8 mouse cellular contexts compared by ENCODE assay signal in genomic region chr7:110237451-110237836, GRCm38 (mm10). TPM values are rescaled to one million over a fixed set of nuclear protein-coding genes. Genes with fewer than 3 reads are reported as not detected.
A peak's percentile ranks its signal among the peaks of the same experiment; 100 is the strongest.
DNase-seq lines count a peak whose midpoint lies in the region; ATAC-seq and TF ChIP-seq lines count a peak whose summit lies in the region.

No protein-coding gene starts in this region.

- ATAC-seq in Patski, result peak; percentile 58
- ATAC-seq in heart, postnatal 0 days (ENCODE audit: insufficient read depth, low read depth), result 0 out of 2 replicates have a peak, but pooled peaks have one; percentile 30
- no peak for ATAC-seq in erythroblast, adult 5-6 weeks (replicated peaks; ENCODE audit: low FRiP score, poor library complexity, severe bottlenecking)

- in situ Hi-C loops in Patski (cut with MboI; ENCODE audit: low pct_unique_long_range_greater_than_20kb), result no loop called here

- H3K27me3 ChIP-seq in Patski, result no peaks in the 10 kb centered on the region
- no peaks in the 10 kb centered on the region for H3K27me3 ChIP-seq in heart, postnatal 0 days (ENCODE audit: control insufficient read depth, insufficient read depth, low read length)
- H3K27me3 ChIP-seq in myocyte (ENCODE audit: control insufficient read depth, insufficient read depth, insufficient read length), result no peaks in the 10 kb centered on the region

- H3K79me2 ChIP-seq in myocyte (ENCODE audit: control insufficient read depth, insufficient read depth), result peaks cover 36% of the 10 kb centered on the region

- no peak for TF ChIP-seq EP300 in heart, postnatal 0 days (IDR thresholded peaks at IDR 0.05; ENCODE audit: low read depth)

- TF ChIP-seq CTCF in Patski (IDR thresholded peaks at IDR 0.05), result no peak
- TF ChIP-seq CTCF in heart, postnatal 0 days (IDR thresholded peaks at IDR 0.05; ENCODE audit: low read depth), result no peak

- H3K27ac ChIP-seq in heart, postnatal 0 days (ENCODE audit: low read depth), result peak overlapping the region; percentile 83

- no peaks in the 10 kb centered on the region for H3K9me3 ChIP-seq in heart, postnatal 0 days (replicated peaks; ENCODE audit: control insufficient read depth, low read length)

- no peak overlapping the region for H3ac ChIP-seq in myocyte (ENCODE audit: control insufficient read depth, insufficient read length)

- no peak for TF ChIP-seq POLR2A in myocyte (IDR thresholded peaks at IDR 0.05; ENCODE audit: insufficient read length, low read depth)

- WGBS in heart, postnatal 0 days, result 35% methylated on average over 3 of the region's 3 CpGs

- H3K9ac ChIP-seq in heart, postnatal 0 days (replicated peaks; ENCODE audit: low read depth, low read length), result no peak overlapping the region

- no peaks in the 10 kb centered on the region for H3K36me3 ChIP-seq in heart, postnatal 0 days (replicated peaks; ENCODE audit: control insufficient read depth, insufficient read depth, low read length)
- no peaks in the 10 kb centered on the region for H3K36me3 ChIP-seq in myocyte (ENCODE audit: control insufficient read depth, insufficient read depth)

- peak overlapping the region; percentile 30; the same call in 1 of the 2 replicates for H3K4me2 ChIP-seq in heart, postnatal 0 days (ENCODE audit: low read depth, low read length)
- H3K4me2 ChIP-seq in myocyte (ENCODE audit: low read depth), result peak overlapping the region; percentile 69

- CTCF ChIA-PET in Patski (lab: Charles Lee), result interaction anchor here (1.0 to 1.6 kb wide), 4 partner anchors 12 to 73 kb away, joined by 4 to 6 read pairs (median 4); no protein-coding TSS in a partner anchor

- peaks cover 21% of the 10 kb centered on the region for H3K4me1 ChIP-seq in heart, postnatal 0 days (ENCODE audit: control insufficient read depth, insufficient read depth)

- peak; percentile 58 for DNase-seq in kidney, adult 9 months
- DNase-seq in kidney, postnatal 4 days, result no peak
- DNase-seq in Patski (ENCODE audit: low read depth, low spot score), result no peak
- peak; percentile 56 for DNase-seq in heart, postnatal 0 days (ENCODE audit: low spot score)
- DNase-seq in ovary, postnatal 10 days (ENCODE audit: low spot score), result no peak
- no peak for DNase-seq in cerebellum, adult 9-10 months

- POLR2A ChIA-PET in Patski (lab: Charles Lee), result no interaction called here

- no peak overlapping the region for H3K4me3 ChIP-seq in heart, postnatal 0 days (ENCODE audit: low read depth, low read length)
- no peak overlapping the region for H3K4me3 ChIP-seq in myocyte

TF ChIP-seq in myocyte, 11 proteins besides CTCF, POLR2A, EP300 and RAD21:
- no peak for TF ChIP-seq TCF3 (IDR thresholded peaks at IDR 0.05; ENCODE audit: insufficient read length, low read depth)
- TF ChIP-seq MAX (IDR thresholded peaks at IDR 0.05; ENCODE audit: low read depth), result no peak
- no peak for TF ChIP-seq POLR2AphosphoS2 (IDR thresholded peaks at IDR 0.05; ENCODE audit: insufficient read length, low read depth)
- TF ChIP-seq SRF (IDR thresholded peaks at IDR 0.05; ENCODE audit: control insufficient read depth, insufficient read length, low read depth), result no peak
- TF ChIP-seq E2F4 (IDR thresholded peaks at IDR 0.05; ENCODE audit: insufficient read depth), result no peak
- no peak for TF ChIP-seq MYOG (IDR thresholded peaks at IDR 0.05; ENCODE audit: control insufficient read depth in 1 of 3, insufficient read depth in 1 of 3, insufficient read length in 2 of 3, low read depth in 2 of 3)
- TF ChIP-seq USF1 (IDR thresholded peaks at IDR 0.05; ENCODE audit: low read depth), result no peak
- TF ChIP-seq CEBPB (IDR thresholded peaks at IDR 0.05; ENCODE audit: insufficient read depth, poor library complexity, severe bottlenecking), result no peak
- no peak for TF ChIP-seq MYOD1 (IDR thresholded peaks at IDR 0.05; ENCODE audit: control insufficient read depth in 1 of 3, insufficient read length in 2 of 3, low read depth in 2 of 3)
- TF ChIP-seq REST (IDR thresholded peaks at IDR 0.05; ENCODE audit: insufficient read depth, insufficient read length), result no peak
- no peak for TF ChIP-seq TCF12 (IDR thresholded peaks at IDR 0.05; ENCODE audit: insufficient read depth, poor library complexity, severe bottlenecking)

RNA-seq across cellular contexts. Expression of gene Swap70, which starts 15.9 kb away (rescaled TPM):
- polyA plus RNA-seq in Patski (2021) (34.0 TPM), myocyte (2012; fragmentation: generic; extraction: Trizol) (11.4 TPM)
- 16.5 and 16.9 TPM in 2 replicates for total RNA-seq in heart, postnatal 0 days (2014; rRNA removed; ENCODE audit: low replicate concordance)
- polyA plus RNA-seq in heart, postnatal 0 days (2015; fragmentation: Nextera tagmentation; extraction: Ambion mirVana), result 11.8 and 12.9 TPM in 2 replicates
- total RNA-seq in erythroblast, adult 5-6 weeks (2015; ENCODE audit: low replicate concordance), result 3.1 and 5.6 TPM in 2 replicates
- total RNA-seq in erythroblast, adult 5-6 weeks (2017; ENCODE audit: low replicate concordance), result 5.3 and 11.2 TPM in 2 replicates

Comparison
In these comparisons a context has a peak if more than half of its experiments do, and no peak if none do; other contexts are left out.
1. DNase-seq: peak in kidney, adult 9 months (single experiment) and heart, postnatal 0 days (single experiment); none in kidney, postnatal 4 days (0 of 2), Patski (single experiment), ovary, postnatal 10 days (single experiment) and cerebellum, adult 9-10 months (single experiment).